Mouse (Mus musculus): ENCODE measurements around the gene Omg. TPM values are rescaled to one million over a fixed set of nuclear protein-coding genes. Genes with fewer than 3 reads are reported as not detected.

The Omg gene
- polyA plus RNA-seq, 1 experiment from 2014 or later: 2.4 TPM

DNA sequence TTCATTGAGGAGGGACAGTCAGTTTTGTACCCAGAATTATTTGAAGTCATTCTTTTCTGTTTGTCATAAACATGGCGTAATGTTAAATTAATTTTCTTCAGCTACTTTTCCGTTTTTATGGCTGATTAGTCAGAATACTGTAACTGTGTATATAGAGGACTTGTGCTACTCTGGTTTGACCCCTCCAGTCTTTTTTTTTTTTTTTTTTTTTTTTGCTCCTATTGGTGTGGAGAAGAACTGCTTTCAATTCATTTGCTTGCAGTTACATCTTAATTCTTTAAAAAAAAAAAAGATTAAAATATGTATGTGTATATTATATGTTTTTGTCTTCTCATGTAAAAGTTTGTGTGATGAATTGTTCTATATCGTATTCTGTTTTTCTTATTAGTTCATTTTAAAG lies 8.1 kb upstream of the Omg start:
- peaks cover 4% of the 10 kb centered on the region; the same call in 1 of the 2 replicates for H3K36me3 ChIP-seq
- no peaks in the 10 kb centered on the region for H3K9me3 ChIP-seq
- no peak overlapping the region for H3K9ac ChIP-seq
- no peak overlapping the region for H3K27ac ChIP-seq (replicated peaks)
- ATAC-seq (ENCODE audit: low read depth): no peak
- no peak overlapping the region for H3K4me2 ChIP-seq
- 95% methylated on average over 3 of the region's 3 CpGs for WGBS
- H3K27me3 ChIP-seq: no peaks in the 10 kb centered on the region
- H3K4me3 ChIP-seq: no peak overlapping the region
- H3K4me1 ChIP-seq (replicated peaks): no peaks in the 10 kb centered on the region

- WGBS: 72% methylated on average over 7 of the region's 7 CpGs
- Histone ChIP-seq H3K4me3 (no peak overlapping the region), H3K27me3 (no peaks in the 10 kb centered on the region), H3K9ac (no peak overlapping the region), H3K4me1 (replicated peaks) (peaks cover 19% of the 10 kb centered on the region), H3K36me3 (no peaks in the 10 kb centered on the region), H3K4me2 (no peak overlapping the region), H3K27ac (replicated peaks) (no peak overlapping the region), H3K9me3 (no peaks in the 10 kb centered on the region)
- ATAC-seq (ENCODE audit: low read depth): no peak
Measured at GRCm38 (mm10) chr11:79504506-79504905, 622 bp upstream of the Omg start.

- Histone ChIP-seq H3K27ac (replicated peaks) (no peak overlapping the region), H3K4me2 (no peak overlapping the region), H3K9ac (no peak overlapping the region), H3K9me3 (no peaks in the 10 kb centered on the region), H3K36me3 (no peaks in the 10 kb centered on the region), H3K4me3 (no peak overlapping the region), H3K4me1 (replicated peaks) (peaks cover 19% of the 10 kb centered on the region), H3K27me3 (no peaks in the 10 kb centered on the region)
- 23% methylated on average over 2 of the region's 2 CpGs for WGBS
- ATAC-seq (ENCODE audit: low read depth): no peak
Measured at GRCm38 (mm10) chr11:79502917-79503316, 967 bp downstream of the Omg start.

DNA sequence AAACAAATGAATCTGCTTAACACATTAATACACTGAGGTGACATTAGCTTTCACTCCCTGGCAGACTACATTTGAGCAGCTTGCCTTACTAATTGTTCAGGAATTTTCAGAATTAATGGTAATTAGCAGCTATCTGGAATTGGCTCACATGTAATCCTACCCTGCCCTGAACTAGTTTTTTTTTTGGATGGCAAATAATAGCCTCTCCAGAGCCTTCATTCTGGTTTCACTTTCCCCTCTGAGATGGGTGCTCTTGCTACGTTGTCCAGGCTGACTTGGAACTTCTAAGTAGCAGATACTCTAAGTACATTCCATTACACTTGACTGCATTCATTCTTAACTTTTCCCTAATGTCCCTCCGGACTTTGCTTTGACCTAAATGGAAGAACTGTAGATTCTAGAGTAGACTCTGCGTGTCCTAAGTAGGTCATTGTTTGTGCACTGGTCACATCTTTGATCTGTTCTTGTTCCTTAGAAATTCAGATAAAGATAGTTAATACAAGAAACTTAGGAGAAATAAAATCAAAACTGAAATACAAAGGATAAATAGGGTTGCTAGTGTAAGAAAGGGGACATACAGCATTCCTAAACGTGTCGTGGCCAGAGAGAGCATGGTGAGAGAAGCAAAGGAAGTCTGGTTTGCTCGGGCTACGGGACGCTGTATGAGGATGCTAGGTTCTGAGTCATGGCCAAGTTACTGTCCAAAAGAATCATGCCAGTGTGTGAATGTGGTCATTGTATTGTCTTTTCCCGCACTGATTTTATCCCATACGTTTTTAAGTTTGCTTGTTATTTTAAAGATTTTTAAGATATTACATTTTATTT lies 8.7 kb downstream of the Omg start:
- WGBS: 81% methylated on average over 10 of the region's 10 CpGs
- ATAC-seq (ENCODE audit: low read depth): no peak
- H3K27ac ChIP-seq (replicated peaks): no peak overlapping the region; the same call in 1 of the 2 replicates

GRCm38 (mm10) chr11:79484721-79485120 lies 19.2 kb downstream of the Omg start:
- Histone ChIP-seq H3K4me2 (no peak overlapping the region), H3K9ac (no peak overlapping the region), H3K27me3 (no peaks in the 10 kb centered on the region), H3K9me3 (no peaks in the 10 kb centered on the region), H3K4me1 (replicated peaks) (no peaks in the 10 kb centered on the region), H3K27ac (replicated peaks) (no peak overlapping the region), H3K4me3 (no peak overlapping the region), H3K36me3 (peaks cover 32% of the 10 kb centered on the region)
- ATAC-seq (ENCODE audit: low read depth): no peak

More for the DNA sequence above, 8.7 kb downstream of the Omg start:
- Histone ChIP-seq H3K4me3 (no peak overlapping the region), H3K27me3 (no peaks in the 10 kb centered on the region), H3K4me1 (replicated peaks) (no peaks in the 10 kb centered on the region; the same call in 1 of the 2 replicates), H3K4me2 (no peak overlapping the region), H3K9me3 (no peaks in the 10 kb centered on the region), H3K36me3 (peaks cover 14% of the 10 kb centered on the region; the same call in 1 of the 2 replicates), H3K9ac (no peak overlapping the region)

DNA sequence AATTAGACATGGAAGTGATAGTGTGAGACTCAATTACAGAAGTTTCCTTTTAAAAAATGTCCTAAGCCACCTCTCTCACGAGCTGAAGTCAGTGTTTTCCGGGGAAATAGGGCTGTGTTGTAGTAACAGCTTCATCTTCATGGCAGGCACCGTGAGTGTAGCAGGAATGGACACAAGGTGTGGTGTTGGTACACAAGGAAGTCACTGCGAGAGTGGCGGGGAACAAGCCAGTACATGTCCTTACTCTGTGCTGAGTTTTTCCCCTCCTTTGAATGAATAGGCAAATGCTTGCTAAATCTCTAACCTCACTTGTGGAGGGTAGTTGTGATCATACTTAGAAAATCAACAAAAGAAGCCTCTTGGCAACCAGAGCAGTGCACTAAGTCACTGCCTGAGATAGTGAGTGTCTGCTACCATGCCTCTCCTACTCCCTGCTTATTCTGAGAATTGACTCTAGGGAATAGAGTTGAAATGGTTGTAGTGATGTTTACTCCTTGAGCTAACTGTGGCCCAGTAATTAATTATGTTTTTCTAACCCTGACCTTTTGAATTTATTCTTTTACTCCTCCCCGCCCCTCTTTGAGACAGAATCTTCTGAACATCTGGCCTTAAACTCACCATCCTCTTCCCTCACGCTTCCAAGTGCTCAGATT lies 19.9 kb downstream of the Omg start:
- Histone ChIP-seq H3K4me1 (replicated peaks) (no peaks in the 10 kb centered on the region), H3K4me2 (no peak overlapping the region), H3K36me3 (peaks cover 31% of the 10 kb centered on the region), H3K9me3 (no peaks in the 10 kb centered on the region), H3K9ac (no peak overlapping the region), H3K27ac (replicated peaks) (no peak overlapping the region), H3K4me3 (no peak overlapping the region), H3K27me3 (no peaks in the 10 kb centered on the region)
- no peak for ATAC-seq (ENCODE audit: low read depth)
- 88% methylated on average over 7 of the region's 7 CpGs for WGBS

GRCm38 (mm10) chr11:79483392-79483791 lies 20.5 kb downstream of the Omg start:
- H3K4me1 ChIP-seq (replicated peaks): no peaks in the 10 kb centered on the region
- 92% methylated on average over 6 of the region's 6 CpGs for WGBS
- no peaks in the 10 kb centered on the region for H3K27me3 ChIP-seq
- H3K27ac ChIP-seq (replicated peaks): no peak overlapping the region
- H3K9me3 ChIP-seq: no peaks in the 10 kb centered on the region
- H3K9ac ChIP-seq: no peak overlapping the region
- no peak for ATAC-seq (ENCODE audit: low read depth)
- peaks cover 36% of the 10 kb centered on the region for H3K36me3 ChIP-seq
- H3K4me2 ChIP-seq: no peak overlapping the region
- H3K4me3 ChIP-seq: no peak overlapping the region

DNA sequence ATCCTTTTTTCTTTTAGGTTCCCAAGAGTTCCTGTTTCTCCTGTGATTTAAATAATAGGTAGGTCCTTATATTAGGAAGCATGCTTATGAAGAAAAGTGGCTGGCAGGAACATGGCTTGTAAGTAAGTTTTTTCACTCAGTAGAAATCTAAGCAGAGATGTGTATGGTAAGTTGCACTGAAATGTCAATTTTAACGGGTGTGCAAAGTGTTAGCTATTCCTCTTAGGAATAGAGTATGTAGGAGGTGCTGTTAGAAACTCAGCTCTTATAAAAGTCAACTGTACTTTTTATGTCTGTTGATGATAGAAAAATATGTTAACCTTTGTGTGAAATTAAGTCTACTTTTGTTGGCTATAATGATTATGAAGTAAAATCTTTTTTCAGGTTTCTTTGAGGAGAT lies 35.8 kb downstream of the Omg start:
- Histone ChIP-seq H3K27ac (replicated peaks) (no peak overlapping the region), H3K4me1 (replicated peaks) (no peaks in the 10 kb centered on the region), H3K27me3 (no peaks in the 10 kb centered on the region), H3K9me3 (no peaks in the 10 kb centered on the region), H3K4me2 (no peak overlapping the region), H3K4me3 (no peak overlapping the region), H3K36me3 (peaks cover 55% of the 10 kb centered on the region), H3K9ac (no peak overlapping the region)
- 82% methylated on average over 1 of the region's 1 CpGs for WGBS
- no peak for ATAC-seq (ENCODE audit: low read depth)

- no peaks in the 10 kb centered on the region; the same call in 1 of the 2 replicates for H3K4me1 ChIP-seq (replicated peaks)
- no peaks in the 10 kb centered on the region for H3K9me3 ChIP-seq
- peaks cover 55% of the 10 kb centered on the region for H3K36me3 ChIP-seq
- no peak overlapping the region for H3K4me3 ChIP-seq
- H3K9ac ChIP-seq: no peak overlapping the region
- WGBS: 96% methylated on average over 3 of the region's 3 CpGs
- ATAC-seq (ENCODE audit: low read depth): no peak
- no peaks in the 10 kb centered on the region for H3K27me3 ChIP-seq
- no peak overlapping the region for H3K4me2 ChIP-seq
- no peak overlapping the region for H3K27ac ChIP-seq (replicated peaks)
Measured at GRCm38 (mm10) chr11:79460756-79461450, 43.0 kb downstream of the Omg start.

- H3K4me1 ChIP-seq (replicated peaks): no peaks in the 10 kb centered on the region; the same call in 1 of the 2 replicates
- H3K4me3 ChIP-seq: no peak overlapping the region
- no peaks in the 10 kb centered on the region for H3K27me3 ChIP-seq
- H3K36me3 ChIP-seq: peaks cover 57% of the 10 kb centered on the region
- H3K27ac ChIP-seq (replicated peaks): no peak overlapping the region
- WGBS: 92% methylated on average over 4 of the region's 4 CpGs
- H3K9me3 ChIP-seq: no peaks in the 10 kb centered on the region
- no peak overlapping the region for H3K9ac ChIP-seq
- no peak overlapping the region for H3K4me2 ChIP-seq
- ATAC-seq (ENCODE audit: low read depth): no peak
Measured at GRCm38 (mm10) chr11:79459846-79460245, 44.0 kb downstream of the Omg start.

DNA sequence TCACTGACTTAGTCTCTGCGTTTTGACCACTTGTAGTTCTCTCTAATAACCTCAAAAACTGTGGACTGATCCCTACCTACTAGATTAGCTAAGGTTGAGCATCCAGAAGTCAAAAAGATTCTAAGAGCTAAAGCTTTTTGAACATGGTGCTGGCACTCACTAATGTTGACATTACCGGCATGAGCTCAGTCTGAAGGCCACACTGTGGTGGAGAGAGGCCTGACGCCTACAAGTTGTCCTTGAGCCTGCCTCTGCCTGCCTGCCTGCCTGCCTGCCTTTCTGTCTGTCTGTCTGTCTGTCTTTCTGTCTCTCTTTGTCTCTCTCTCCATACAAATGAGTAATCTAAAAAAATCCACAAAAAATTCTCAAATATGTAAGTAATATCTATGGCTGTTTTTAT lies 46.0 kb downstream of the Omg start:
- no peak for ATAC-seq (ENCODE audit: low read depth)
- H3K4me2 ChIP-seq: no peak overlapping the region
- peaks cover 58% of the 10 kb centered on the region for H3K36me3 ChIP-seq
- no peak overlapping the region for H3K27ac ChIP-seq (replicated peaks)
- no peaks in the 10 kb centered on the region; the same call in 1 of the 2 replicates for H3K4me1 ChIP-seq (replicated peaks)
- 84% methylated on average over 3 of the region's 3 CpGs for WGBS
- no peak overlapping the region for H3K9ac ChIP-seq
- no peak overlapping the region for H3K4me3 ChIP-seq
- H3K27me3 ChIP-seq: no peaks in the 10 kb centered on the region
- no peaks in the 10 kb centered on the region for H3K9me3 ChIP-seq

GRCm38 (mm10) chr11:79452966-79453365 lies 50.9 kb downstream of the Omg start:
- no peaks in the 10 kb centered on the region for H3K4me1 ChIP-seq (replicated peaks)
- H3K27ac ChIP-seq (replicated peaks): no peak overlapping the region
- no peak overlapping the region for H3K4me2 ChIP-seq
- H3K36me3 ChIP-seq: peaks cover 67% of the 10 kb centered on the region
- ATAC-seq (ENCODE audit: low read depth): no peak
- H3K4me3 ChIP-seq: no peak overlapping the region
- no peaks in the 10 kb centered on the region for H3K27me3 ChIP-seq
- H3K9me3 ChIP-seq: no peaks in the 10 kb centered on the region
- no peak overlapping the region for H3K9ac ChIP-seq

Data from neural tube, embryonic 13.5 days (tissue).